Mouse (Mus musculus) gastrocnemius, postnatal 10 days (tissue): ENCODE data around the gene Mycn. TPM values are rescaled to one million over a fixed set of nuclear protein-coding genes. Genes with fewer than 3 reads are reported as not detected.

Experiments used
- DNase-seq: peaks from one replicate; pipeline ENCODE4 v3.0.0; 2021; ENCODE audit warnings: mixed read lengths
- long read RNA-seq, 2 experiments: library from polyadenylated mRNA; stranded (forward); transcript quantifications; one replicate each; pipeline ENCODE4 v2.0.0; 2021
- total RNA-seq, 2 experiments: library from RNA; stranded (reverse); gene quantifications; 2 replicates each; pipeline ENCODE4 v1.2.3; 2021

Mycn gene
- total RNA-seq, result 1 to 10 TPM; 2.3 to 4.1 TPM
- long read RNA-seq, experiment 1, transcript Mycn-201 (3 exons, 2,674 nt), result major isoform, 8 of 10 reads
- long read RNA-seq, experiment 1, partial matches to known transcripts, result 1 of 10 reads
- long read RNA-seq, experiment 1, other reads (novel, unspliced or antisense), result 0 of 10 reads
- long read RNA-seq, experiment 2, transcript Mycn-201 (3 exons, 2,674 nt), result major isoform, 5 of 5 reads
- long read RNA-seq, experiment 2, partial matches to known transcripts, result 0 of 5 reads
- long read RNA-seq, experiment 2, other reads (novel, unspliced or antisense), result 0 of 5 reads

GRCm38 (mm10) chr12:12941661-12942363 is at the start of gene Mycn:
TSS of gene Mycn (minus strand) at chr12:12941914.
- peak; percentile 61 for DNase-seq

- DNase-seq, result no peak
Observed at GRCm38 (mm10) chr12:12987376-12987775, 45.7 kb upstream of the Mycn start.

- DNase-seq, result no peak
Observed at GRCm38 (mm10) chr12:12986612-12987206, 45.0 kb upstream of the Mycn start.

GRCm38 (mm10) chr12:12983032-12983431 is 41.3 kb upstream of the Mycn start:
- no peak for DNase-seq

- DNase-seq, result no peak
Observed at GRCm38 (mm10) chr12:12975397-12975796, 33.7 kb upstream of the Mycn start.

GRCm38 (mm10) chr12:12972756-12973435 is 31.2 kb upstream of the Mycn start:
- DNase-seq, result no peak

GRCm38 (mm10) chr12:12967946-12968345 is 26.2 kb upstream of the Mycn start:
- DNase-seq, result no peak

- DNase-seq, result no peak
Observed at GRCm38 (mm10) chr12:12964856-12965255, 23.1 kb upstream of the Mycn start.

- DNase-seq, result no peak
Observed at GRCm38 (mm10) chr12:12947606-12948005, 5.9 kb upstream of the Mycn start.

- no peak for DNase-seq
Observed at GRCm38 (mm10) chr12:12943288-12943687, 1.6 kb upstream of the Mycn start.

GRCm38 (mm10) chr12:12942364-12943050 is 793 bp upstream of the Mycn start:
- DNase-seq, result peak; percentile 83

GRCm38 (mm10) chr12:12941129-12941504 is 597 bp downstream of the Mycn start:
- peak; percentile 13 for DNase-seq

GRCm38 (mm10) chr12:12940466-12941128 is 1.1 kb downstream of the Mycn start:
- DNase-seq, result no peak

GRCm38 (mm10) chr12:12939581-12940465 is 1.9 kb downstream of the Mycn start:
- peak; percentile 51 for DNase-seq

GRCm38 (mm10) chr12:12938850-12939249 is 2.9 kb downstream of the Mycn start:
- DNase-seq, result peak; percentile 49

GRCm38 (mm10) chr12:12938361-12938760 is 3.4 kb downstream of the Mycn start:
- DNase-seq, result peak; percentile 36

- DNase-seq, result no peak
Observed at GRCm38 (mm10) chr12:12937746-12938145, 4.0 kb downstream of the Mycn start.

GRCm38 (mm10) chr12:12937088-12937487 is 4.6 kb downstream of the Mycn start:
- DNase-seq, result no peak

- no peak for DNase-seq
Observed at GRCm38 (mm10) chr12:12932238-12932637, 9.5 kb downstream of the Mycn start.

- no peak for DNase-seq
Observed at GRCm38 (mm10) chr12:12928239-12928638, 13.5 kb downstream of the Mycn start.
